Mouse (Mus musculus) adrenal gland, adult 8-10 months (tissue): ENCODE measurements around the gene Mtus2. TPM values are rescaled to one million over a fixed set of nuclear protein-coding genes. Genes with fewer than 3 reads are reported as not detected.

Experiments used
- DNase-seq: peaks from one replicate; pipeline ENCODE4 v3.0.0; 2022
- total RNA-seq, 4 experiments: library from RNA; stranded (reverse); gene quantifications; 2 replicates each; pipeline ENCODE4 v1.2.4; 2022

Gene Mtus2
- total RNA-seq, 4 experiments from 2014 or later = 3.2 to 4.7 (median 3.8) TPM

DNA sequence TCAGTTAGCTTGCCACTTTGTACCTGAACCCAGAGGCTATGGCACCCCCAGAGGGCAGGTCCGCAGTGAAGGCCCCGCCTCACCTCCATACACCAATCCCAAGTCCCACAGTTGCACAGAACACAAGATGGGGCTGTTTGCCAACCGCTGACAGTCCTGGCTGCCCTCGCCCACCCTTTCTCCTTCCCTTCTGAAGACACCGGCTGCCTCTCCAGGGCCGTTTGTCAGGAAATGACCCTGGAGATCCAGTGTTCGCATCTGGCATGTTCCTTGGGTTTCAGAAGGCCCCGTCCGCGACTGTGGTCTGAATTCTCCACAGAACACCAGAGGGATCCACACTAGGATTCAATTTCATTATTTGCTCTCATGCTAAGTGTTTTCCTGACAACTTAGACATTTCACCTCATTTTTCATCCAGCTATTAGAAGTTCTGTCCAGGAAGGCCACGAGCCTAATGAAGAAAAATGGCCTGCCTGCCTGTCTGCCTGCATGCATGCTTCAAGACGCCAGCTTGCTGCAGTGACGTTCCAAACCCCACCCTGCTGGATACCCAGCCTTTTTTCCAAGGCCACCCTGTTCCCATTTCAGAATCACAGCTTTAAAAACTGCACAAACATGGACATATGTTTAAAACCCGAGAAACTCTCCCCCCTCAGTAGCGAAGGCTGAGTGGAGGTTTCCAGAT, 392.3 kb downstream of the Mtus2 start:
- DNase-seq = peak; percentile 63

GRCm38 (mm10) chr5:148353429-148353828, 396.3 kb downstream of the Mtus2 start:
- DNase-seq = no peak

DNA sequence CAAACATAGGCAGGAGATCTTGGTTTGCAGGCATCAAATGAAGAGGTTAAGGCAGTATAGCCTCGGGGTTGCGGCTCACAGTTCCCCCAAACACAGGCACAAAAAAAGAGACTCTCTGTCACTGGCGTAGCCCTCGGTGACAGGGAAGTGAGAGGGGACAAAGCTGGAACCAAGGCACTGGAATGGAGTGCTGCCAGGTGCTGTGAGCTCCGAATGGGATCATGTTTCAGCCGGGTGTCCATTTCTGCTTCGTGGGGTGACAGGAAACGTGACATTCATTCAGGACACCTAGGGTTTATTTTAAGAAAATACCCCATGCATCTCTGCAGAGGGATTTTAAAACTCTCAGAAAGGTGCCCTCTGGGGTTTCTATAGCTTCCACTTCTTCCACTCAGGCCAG, 397.4 kb downstream of the Mtus2 start:
- DNase-seq = no peak

- DNase-seq = no peak
Measured at GRCm38 (mm10) chr5:148355822-148356221, 398.7 kb downstream of the Mtus2 start.

GRCm38 (mm10) chr5:148357168-148357567, 400.0 kb downstream of the Mtus2 start:
- no peak for DNase-seq

DNA sequence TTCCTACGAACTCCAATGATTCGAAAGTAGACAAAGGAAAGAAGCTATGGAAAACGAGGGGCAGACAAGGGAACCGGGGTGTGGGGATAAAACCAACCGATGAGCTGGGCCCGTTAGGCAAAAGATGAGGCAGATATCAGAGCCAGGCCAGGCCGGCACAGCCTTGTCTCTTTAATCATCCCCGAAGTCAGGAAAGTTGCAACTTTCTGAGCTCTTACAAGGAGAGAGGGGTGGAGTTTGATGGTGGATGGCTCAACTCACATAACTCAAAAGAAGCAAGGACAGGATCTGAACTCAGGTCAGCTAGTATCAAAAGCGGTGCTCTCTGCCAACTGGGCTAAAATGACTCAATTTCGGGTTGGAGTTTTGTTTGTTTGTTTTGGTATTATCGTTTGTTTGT, 402.0 kb downstream of the Mtus2 start:
- no peak for DNase-seq

DNA sequence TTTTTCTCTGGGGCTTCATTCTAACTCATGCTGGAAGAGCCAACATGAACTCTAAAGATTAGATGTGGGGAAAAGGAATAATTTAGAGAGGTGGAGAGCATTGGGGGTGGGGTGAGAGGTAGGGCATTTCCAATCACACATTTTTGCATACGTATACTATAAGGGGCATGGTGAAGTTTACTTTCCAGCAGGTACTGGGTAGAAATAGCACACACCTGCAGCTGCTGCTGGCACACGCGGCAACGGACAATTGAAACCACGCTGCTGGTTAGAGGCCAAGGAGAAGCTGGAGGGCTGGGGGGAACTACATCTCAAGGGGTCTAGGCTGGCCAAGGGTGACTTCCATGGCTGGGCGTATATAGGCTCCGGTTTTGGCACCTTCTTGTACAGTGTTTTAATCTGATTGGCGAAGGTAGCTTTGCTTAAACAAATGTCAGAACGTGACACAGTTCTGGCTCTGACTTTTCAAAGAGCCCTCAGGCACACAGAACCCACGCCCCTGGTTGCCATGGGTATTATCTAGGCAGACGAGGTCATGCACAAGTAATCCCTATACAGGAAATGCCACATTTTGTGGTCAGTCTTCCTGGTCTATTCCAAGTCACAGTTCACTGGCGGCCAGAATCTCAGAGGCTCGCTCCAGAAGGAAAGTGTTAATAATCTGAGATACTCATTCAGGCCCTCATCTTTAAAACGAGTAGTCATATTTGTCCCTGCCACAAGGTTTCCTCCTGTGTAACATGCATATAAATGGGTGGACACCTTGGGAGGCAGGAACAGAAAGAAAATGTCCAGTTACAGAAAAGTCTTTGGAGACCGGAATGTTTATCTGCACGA, 404.0 kb downstream of the Mtus2 start:
- peak; percentile 76 for DNase-seq

GRCm38 (mm10) chr5:148361759-148362010, 404.6 kb downstream of the Mtus2 start:
- DNase-seq = no peak

DNA sequence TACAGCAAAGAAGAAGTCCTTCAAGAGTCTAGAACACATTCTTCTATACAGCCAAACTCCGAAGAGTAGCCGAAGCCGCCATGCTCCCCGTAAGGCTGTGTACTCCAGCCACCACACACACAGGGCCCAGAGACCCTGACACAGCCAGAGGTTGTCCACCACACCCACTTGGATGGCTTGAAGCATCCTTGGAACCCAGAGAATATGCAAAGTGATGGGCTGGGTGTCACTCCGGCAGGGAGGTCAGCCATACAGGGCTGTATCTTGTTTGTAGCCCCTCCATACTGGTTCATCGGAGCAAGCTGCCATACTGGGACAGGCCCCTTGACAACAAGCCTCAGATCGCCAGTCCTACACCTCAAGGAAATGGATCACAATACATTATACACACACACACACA, 405.2 kb downstream of the Mtus2 start:
- no peak for DNase-seq

DNA sequence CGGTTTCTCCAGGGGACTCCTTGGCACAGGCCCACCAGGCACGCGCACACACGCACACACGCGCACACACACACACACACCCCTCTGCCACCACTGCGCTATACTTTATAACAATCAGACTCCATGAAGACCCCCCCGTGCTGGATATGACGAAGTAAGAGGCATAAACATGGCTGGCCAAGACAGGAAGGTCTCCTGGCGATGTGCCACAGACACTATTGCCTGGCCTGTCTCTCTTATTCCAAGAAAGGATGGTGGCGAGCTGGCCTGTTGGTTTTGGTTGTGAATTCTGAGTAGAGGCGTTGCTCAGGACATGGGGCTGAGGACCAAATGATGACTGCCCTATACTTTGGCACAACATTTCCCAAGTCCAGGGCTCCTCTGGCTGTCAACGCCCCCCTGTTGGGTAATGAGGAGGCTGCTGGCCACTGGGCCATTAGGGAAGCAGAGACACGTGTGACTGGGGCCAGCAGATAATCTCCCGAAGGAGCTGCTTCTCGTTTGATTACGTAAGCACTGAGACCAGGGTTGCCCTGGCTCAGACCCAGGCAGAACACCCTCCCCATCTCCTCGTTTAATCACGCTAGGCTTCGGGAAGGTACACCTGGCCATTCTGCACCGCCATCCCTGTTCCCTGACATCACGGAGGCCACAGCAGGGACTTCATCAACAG, 406.5 kb downstream of the Mtus2 start:
- no peak for DNase-seq

Other genes with a start within 250 kb of the Mtus2 start
- 10 to 100 TPM; 53.9 to 96.3 (median 78.7) TPM for gene Flt1, start 231.3 kb upstream of the Mtus2 start, total RNA-seq
- gene Pomp, start 96.9 kb upstream of the Mtus2 start, total RNA-seq = 100 to 1,000 TPM; 172 to 235 (median 197) TPM
- gene Slc46a3, start 62.5 kb upstream of the Mtus2 start, total RNA-seq = 10 to 100 TPM; 15.2 to 32.1 (median 26.2) TPM